Mouse (Mus musculus) liver, embryonic 11.5 days (tissue): ENCODE data around the gene Slc2a4. TPM values are rescaled to one million over a fixed set of nuclear protein-coding genes. Genes with fewer than 3 reads are reported as not detected.
A peak's percentile ranks its signal among the peaks of the same experiment; 100 is the strongest.
"Not testable (repeated sequence)": the region's sequence is repeated elsewhere in the genome, so short reads cannot be mapped to it uniquely, and the experiment has no call there.

Experiments used
- ATAC-seq: fragments of 200-750 bp; cut with Nextera tagmentation; replicated peaks from 2 replicates; pipeline ENCODE4 v1.8.0; 2017; ENCODE audit warnings: moderate number of reproducible peaks, mild to moderate bottlenecking, moderate TSS enrichment, moderate library complexity; ENCODE audit not compliant: low FRiP score
- DNase-seq: peaks from one replicate; pipeline ENCODE4 v3.0.0-alpha.2; 2017; ENCODE audit warnings: low spot score
- H3K27ac ChIP-seq: fragments of 300-500 bp; sonication (generic); 2 replicates; pipeline ENCODE4 v1.5.1; 2014; ENCODE audit warnings: mild to moderate bottlenecking, low read depth, low read length, control low read depth
- H3K27me3 ChIP-seq: fragments of 300-500 bp; sonication (generic); replicated peaks from 2 replicates; pipeline ENCODE4 v1.6.1; 2014; ENCODE audit warnings: low read length, mixed read lengths; ENCODE audit not compliant: control insufficient read depth, insufficient read depth
- H3K36me3 ChIP-seq: fragments of 300-500 bp; sonication (generic); 2 replicates; pipeline ENCODE4 v1.6.1; 2014; ENCODE audit warnings: mild to moderate bottlenecking, low read length, moderate library complexity, mixed read lengths; ENCODE audit not compliant: control insufficient read depth, insufficient read depth
- H3K4me1 ChIP-seq: fragments of 300-500 bp; sonication (generic); replicated peaks from 2 replicates; pipeline ENCODE4 v1.6.1; 2014; ENCODE audit warnings: low read length, mixed read lengths; ENCODE audit not compliant: control insufficient read depth, insufficient read depth
- H3K4me2 ChIP-seq: fragments of 300-500 bp; sonication (generic); 2 replicates; pipeline ENCODE4 v1.6.1; 2014; ENCODE audit warnings: mild to moderate bottlenecking, control low read depth, moderate library complexity
- H3K4me3 ChIP-seq: fragments of 300-500 bp; sonication (generic); 2 replicates; pipeline ENCODE4 v1.5.1; 2014; ENCODE audit warnings: low read depth, low read length, control low read depth
- H3K9ac ChIP-seq: fragments of 300-500 bp; sonication (generic); 2 replicates; pipeline ENCODE4 v1.6.1; 2014; ENCODE audit warnings: low read depth, low read length, control low read depth
- H3K9me3 ChIP-seq: fragments of 300-500 bp; sonication (generic); 2 replicates; pipeline ENCODE4 v1.6.1; 2016; ENCODE audit warnings: low read length, inconsistent platforms, mixed read lengths; ENCODE audit not compliant: control insufficient read depth
- whole genome bisulfite sequencing: fragments of 180-500 bp; shearing (Covaris S2); extraction: QIAGEN DNeasy Blood & Tissue Kit; methylation state at CpG from one replicate; pipeline ENCODE4 v1.1.7; 2014; 5-methylcytosine and 5-hydroxymethylcytosine counted together
- polyA plus RNA-seq: library from polyadenylated mRNA; unstranded; fragments of >200 nt; fragmentation: Nextera tagmentation; extraction: Ambion mirVana; gene quantifications from 2 replicates; pipeline ENCODE4 v1.2.1, GENCODE M21; 2014

The Slc2a4 gene
- polyA plus RNA-seq, 1 experiment from 2014 or later, result 7.0 TPM

DNA sequence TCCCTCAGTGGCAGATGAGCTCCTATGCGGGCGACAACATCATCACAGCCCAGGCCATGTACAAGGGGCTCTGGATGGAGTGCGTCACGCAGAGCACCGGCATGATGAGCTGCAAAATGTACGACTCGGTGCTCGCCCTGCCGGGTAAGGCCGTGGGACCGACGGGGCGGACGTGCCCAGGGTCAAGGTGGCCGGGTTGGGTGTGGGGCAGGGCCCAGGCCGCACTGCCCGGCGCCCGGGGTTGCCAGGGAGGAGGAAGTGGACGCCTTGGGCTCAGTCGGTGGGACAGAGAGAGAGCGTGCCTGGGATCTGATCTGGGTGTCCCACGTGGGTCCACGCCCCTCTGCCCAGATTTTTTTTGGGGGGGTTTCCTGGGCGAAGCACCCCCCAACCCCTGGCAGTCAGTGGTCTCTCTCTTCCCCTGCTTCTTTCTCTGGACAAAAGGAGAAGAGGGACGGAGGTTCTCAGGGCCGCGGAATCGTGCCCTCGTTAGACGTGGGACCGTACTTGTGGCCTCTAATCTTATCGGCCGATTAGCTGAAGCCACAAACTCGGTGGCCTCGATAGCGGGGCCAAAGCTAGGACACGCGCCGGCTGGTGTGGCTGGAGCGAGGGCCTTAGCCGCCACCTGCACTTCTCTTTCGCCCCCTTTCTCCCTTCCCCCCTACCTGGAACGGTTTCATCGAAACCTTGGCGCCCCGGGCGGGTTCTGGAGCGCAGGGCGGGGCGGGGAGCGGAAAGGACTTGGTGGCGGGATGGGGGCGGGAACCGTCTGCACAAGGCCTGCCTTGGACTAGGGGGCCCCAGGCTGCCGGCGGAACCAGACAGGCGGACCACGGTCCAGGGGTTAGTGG lies 18.2 kb upstream of the Slc2a4 start:
- DNase-seq (peak; percentile 69), ATAC-seq (peak; percentile 60)
- H3K27ac ChIP-seq, result no peak overlapping the region

DNA sequence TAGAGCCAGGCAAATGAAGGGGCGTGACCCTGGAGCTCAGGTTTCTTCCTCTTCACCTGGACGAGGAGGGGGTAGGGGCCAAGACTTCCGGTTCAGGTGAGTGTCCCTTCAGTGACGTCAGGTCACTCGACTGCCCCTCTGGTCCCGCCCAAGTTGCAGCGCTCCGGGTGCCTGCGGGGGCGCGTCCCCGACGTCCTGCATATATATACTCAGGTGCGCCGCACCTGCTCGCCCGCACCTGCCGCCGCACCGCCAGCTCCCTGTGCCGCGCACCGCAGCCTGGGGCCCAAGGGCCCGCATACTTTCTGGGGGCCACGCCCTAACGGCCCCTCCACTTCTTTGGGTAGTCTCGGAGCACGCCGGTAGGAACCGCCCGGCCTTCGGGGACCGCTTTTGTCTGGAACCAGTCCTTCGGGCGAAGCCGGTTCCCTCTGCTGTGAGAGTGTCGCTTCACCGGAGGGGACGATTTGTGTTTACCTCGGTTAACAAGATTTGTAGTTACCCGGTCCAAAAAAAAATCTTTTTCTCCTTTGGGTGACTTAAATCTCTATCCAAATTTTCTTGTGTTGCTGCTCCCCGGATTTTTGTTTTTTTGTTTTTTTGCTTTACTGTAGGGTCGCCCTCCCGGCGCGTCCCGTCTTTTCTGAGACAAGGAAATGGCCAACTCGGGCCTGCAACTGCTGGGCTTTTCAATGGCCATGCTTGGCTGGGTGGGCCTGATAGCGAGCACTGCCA lies 17.4 kb upstream of the Slc2a4 start:
- H3K27ac ChIP-seq, result no peak overlapping the region
- no peak for ATAC-seq
- peaks cover 66% of the 10 kb centered on the region for H3K27me3 ChIP-seq
- H3K9ac ChIP-seq, result no peak overlapping the region
- no peaks in the 10 kb centered on the region for H3K9me3 ChIP-seq
- peak overlapping the region; percentile 81 for H3K4me2 ChIP-seq
- WGBS, result 5% methylated on average over 49 of the region's 49 CpGs
- no peak for DNase-seq
- H3K36me3 ChIP-seq, result peaks cover 8% of the 10 kb centered on the region; the same call in 1 of the 2 replicates
- H3K4me1 ChIP-seq, result peaks cover 20% of the 10 kb centered on the region
- peak overlapping the region; percentile 44 for H3K4me3 ChIP-seq

More for the DNA sequence above, 18.2 kb upstream of the Slc2a4 start:
- peaks cover 20% of the 10 kb centered on the region for H3K4me1 ChIP-seq
- peaks cover 9% of the 10 kb centered on the region; the same call in 1 of the 2 replicates for H3K36me3 ChIP-seq
- H3K27me3 ChIP-seq, result peaks cover 66% of the 10 kb centered on the region
- H3K4me3 ChIP-seq, result peak overlapping the region; percentile 44
- peak overlapping the region; percentile 81 for H3K4me2 ChIP-seq
- 2% methylated on average over 59 of the region's 59 CpGs for WGBS
- H3K9ac ChIP-seq, result 0 out of 2 replicates have a peak overlapping the region, but pooled peaks have one; percentile 35
- H3K9me3 ChIP-seq, result no peaks in the 10 kb centered on the region

DNA sequence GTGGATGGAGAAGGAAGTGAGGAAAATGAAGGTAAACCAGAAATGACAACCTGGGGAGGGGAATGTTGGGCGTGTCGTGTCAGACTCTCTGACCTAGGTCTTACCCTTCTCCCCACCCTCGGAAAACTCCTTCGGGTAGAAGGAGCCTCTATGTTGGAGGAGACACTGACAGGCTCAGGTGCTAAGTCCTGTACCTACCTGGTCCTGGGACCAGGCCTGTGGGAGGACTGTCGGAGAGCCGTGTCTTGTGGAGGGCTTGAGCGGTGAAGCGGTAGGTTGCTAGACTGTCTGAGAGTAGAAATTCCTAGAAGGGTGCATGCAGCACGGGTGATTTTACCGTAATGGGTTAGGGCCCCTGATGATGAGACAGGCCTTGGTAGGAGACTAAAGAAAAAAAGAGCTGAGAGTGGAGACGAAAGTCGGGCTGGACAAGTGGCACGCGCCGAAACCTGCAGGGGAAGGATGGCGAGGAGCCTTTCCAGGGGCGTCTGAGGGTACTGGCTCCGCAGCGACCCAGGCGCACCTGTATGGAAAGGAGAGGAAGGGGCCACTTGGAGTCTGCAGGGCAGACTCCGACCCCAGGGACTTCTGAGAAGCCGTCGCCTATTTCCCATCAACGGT lies 16.8 kb upstream of the Slc2a4 start, which contains the start of gene Cldn7:
Cldn7 (plus strand) TSS at position 130 of the 621 bp plus-strand sequence.
- Histone ChIP-seq H3K27me3 (peaks cover 66% of the 10 kb centered on the region), H3K4me3 (peak within 1 kb of the TSS; percentile 44), H3K36me3 (peaks cover 4% of the 10 kb centered on the region; the same call in 1 of the 2 replicates), H3K4me1 (peaks cover 20% of the 10 kb centered on the region), H3K9ac (no peak within 1 kb of the TSS), H3K9me3 (no peaks in the 10 kb centered on the region), H3K4me2 (peak within 1 kb of the TSS; percentile 81), H3K27ac (no peak within 1 kb of the TSS; the same call in 1 of the 2 replicates)
- ATAC-seq (no peak), DNase-seq (no peak)
- 9% methylated on average over 24 of the region's 24 CpGs for WGBS

DNA sequence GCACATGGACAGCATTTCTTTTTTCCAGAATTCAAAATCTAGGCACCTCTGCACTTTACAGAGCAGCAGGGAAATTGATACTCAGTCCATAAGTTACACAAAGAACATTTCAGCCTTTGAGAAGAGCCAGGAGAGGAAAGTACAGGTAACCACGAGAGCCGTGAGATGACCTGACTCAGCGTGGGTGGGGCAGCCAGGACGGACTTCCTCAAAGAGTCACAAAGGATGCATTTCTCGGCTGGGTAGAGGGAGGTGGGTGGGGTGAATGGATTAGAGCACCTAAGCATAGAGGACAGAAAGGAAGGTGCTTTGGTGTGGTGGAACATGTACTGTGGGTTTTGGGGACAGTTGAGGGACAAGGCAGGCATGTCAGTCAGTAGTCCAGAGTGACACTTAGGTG lies 13.9 kb upstream of the Slc2a4 start:
- H3K4me1 ChIP-seq, result peaks cover 18% of the 10 kb centered on the region
- whole genome bisulfite sequencing, result 27% methylated on average over 5 of the region's 5 CpGs
- no peaks in the 10 kb centered on the region for H3K36me3 ChIP-seq
- no peak overlapping the region for H3K27ac ChIP-seq
- DNase-seq (no peak), ATAC-seq (no peak)
- H3K4me2 ChIP-seq, result no peak overlapping the region
- no peaks in the 10 kb centered on the region for H3K9me3 ChIP-seq
- H3K4me3 ChIP-seq, result no peak overlapping the region
- peaks cover 53% of the 10 kb centered on the region for H3K27me3 ChIP-seq
- H3K9ac ChIP-seq, result no peak overlapping the region

DNA sequence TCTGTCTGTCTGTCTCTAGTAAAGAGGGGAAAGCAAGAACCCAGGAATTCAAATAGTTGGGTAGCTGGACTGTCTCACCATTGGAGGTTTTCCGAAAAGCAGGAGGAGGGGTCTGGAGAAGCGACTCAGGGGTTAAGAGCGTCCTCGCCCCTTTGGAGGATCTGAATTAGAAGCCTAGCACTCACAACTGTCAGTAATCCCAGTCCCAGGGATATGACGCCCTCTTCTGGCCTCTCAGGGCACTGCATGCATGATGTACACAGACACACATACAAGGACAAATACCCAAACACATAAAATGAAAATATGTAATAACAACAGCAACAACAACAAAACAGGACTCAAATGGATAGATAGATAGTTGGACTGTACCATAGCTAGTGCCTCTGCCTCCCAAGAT lies 12.6 kb upstream of the Slc2a4 start:
- Histone ChIP-seq H3K27me3 (peaks cover 41% of the 10 kb centered on the region), H3K4me1 (peaks cover 5% of the 10 kb centered on the region), H3K4me3 (no peak overlapping the region), H3K36me3 (no peaks in the 10 kb centered on the region), H3K27ac (no peak overlapping the region), H3K9ac (no peak overlapping the region), H3K4me2 (no peak overlapping the region), H3K9me3 (no peaks in the 10 kb centered on the region)
- WGBS, result 30% methylated on average over 5 of the region's 5 CpGs
- DNase-seq, result no peak
- ATAC-seq, result no peak

DNA sequence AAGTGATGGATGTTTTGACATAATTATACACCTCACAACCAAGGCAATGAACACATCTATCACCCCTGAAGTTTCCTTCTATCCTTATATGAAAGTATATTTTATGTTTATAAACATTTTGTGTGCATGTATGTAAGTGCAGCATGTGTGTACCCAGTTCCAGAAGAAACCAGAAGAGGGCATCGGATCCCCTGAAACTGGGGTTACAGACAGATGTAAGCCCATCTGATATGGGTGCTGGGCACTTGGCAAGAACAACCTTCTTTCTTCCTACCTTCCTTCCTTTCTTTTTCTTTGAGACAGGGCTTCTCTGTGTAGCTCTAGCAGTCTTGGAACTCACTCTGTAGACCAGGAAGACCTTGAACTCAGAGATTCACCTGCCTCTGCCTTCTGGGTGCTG lies 8.2 kb upstream of the Slc2a4 start:
- DNase-seq (no peak), ATAC-seq (no peak)
- Histone ChIP-seq H3K4me1 (no peaks in the 10 kb centered on the region), H3K27ac (no peak overlapping the region), H3K36me3 (no peaks in the 10 kb centered on the region), H3K4me2 (no peak overlapping the region), H3K4me3 (no peak overlapping the region), H3K27me3 (peaks cover 4% of the 10 kb centered on the region; the same call in 1 of the 2 replicates), H3K9me3 (no peaks in the 10 kb centered on the region), H3K9ac (no peak overlapping the region)
- WGBS, result 59% methylated on average over 1 of the region's 1 CpGs

DNA sequence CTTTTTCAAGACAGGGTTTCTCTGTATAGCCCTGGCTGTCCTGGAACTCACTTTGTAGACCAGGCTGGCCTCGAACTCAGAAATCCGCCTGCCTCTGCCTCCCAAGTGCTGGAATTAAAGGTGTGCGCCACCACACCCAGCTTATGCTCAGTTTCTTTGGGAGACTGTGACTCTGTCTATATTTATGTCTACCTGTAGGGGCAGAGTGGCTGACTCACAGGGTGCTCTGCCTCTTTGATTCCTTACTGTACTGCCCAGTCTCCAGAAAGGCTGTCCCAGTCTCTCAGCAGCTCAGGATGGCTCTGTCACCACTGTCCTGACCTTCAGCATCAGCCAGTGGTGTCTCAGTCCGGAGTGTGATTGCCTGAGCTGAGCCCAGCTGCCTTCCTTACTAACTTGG lies 7.6 kb upstream of the Slc2a4 start:
- H3K9ac ChIP-seq, H3K4me3 ChIP-seq, H3K27ac ChIP-seq, H3K9me3 ChIP-seq, H3K27me3 ChIP-seq, ATAC-seq, DNase-seq, H3K4me2 ChIP-seq, H3K36me3 ChIP-seq, H3K4me1 ChIP-seq: not testable (repeated sequence)
- 70% methylated on average over 4 of the region's 4 CpGs for WGBS

DNA sequence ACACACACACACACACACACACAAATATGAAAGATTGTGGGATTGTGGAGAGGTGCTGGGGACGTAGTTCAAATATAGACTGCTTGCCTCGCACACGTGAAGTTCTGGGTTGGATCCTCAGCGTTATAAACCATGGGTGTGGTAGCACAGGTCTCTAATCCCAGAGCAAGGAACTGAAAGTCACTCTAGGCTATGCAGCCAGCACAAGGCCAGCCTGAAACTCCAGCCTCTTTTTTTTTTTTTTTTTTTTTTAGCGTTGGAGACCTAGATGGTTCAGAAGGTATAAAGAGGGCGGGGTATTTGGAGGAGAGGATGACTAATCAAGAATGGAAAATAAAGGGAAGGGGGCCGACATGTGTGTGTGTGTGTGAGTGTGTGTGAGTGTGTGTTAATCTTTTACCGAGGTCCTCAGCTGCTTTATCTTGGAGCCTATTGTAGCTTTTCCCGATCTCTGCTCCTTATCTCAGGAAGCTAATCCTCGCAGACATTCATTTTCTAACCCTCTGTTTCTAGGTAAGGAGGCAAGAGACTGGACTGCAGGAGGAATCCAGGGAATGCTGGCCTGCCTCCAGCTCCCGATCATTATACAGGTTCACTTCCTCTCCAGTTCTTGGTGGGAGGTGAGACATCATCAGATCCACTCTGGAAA lies 5.4 kb upstream of the Slc2a4 start:
- no peaks in the 10 kb centered on the region for H3K9me3 ChIP-seq
- H3K9ac ChIP-seq, result no peak overlapping the region
- H3K27me3 ChIP-seq, result peaks cover 8% of the 10 kb centered on the region; the same call in 1 of the 2 replicates
- no peak overlapping the region for H3K27ac ChIP-seq
- no peak overlapping the region for H3K4me2 ChIP-seq
- WGBS, result 39% methylated on average over 11 of the region's 11 CpGs
- no peak for ATAC-seq
- DNase-seq, result no peak
- H3K36me3 ChIP-seq, result no peaks in the 10 kb centered on the region
- no peak overlapping the region for H3K4me3 ChIP-seq
- peaks cover 4% of the 10 kb centered on the region for H3K4me1 ChIP-seq
